Mouse (Mus musculus) small intestine, adult 2 months (tissue): ENCODE data around the gene Fbxo46.

Experiments used
- CTCF ChIP-seq: fragments of 200-500 bp; IDR thresholded peaks from 2 replicates; pipeline ENCODE4 v1.5.1; 2012; ENCODE audit warnings: low read depth, mild to moderate bottlenecking, control low read depth, inconsistent platforms, low read length, moderate library complexity, mixed read lengths; ENCODE audit not compliant: insufficient replicate concordance, insufficient read length; ENCODE audit errors: extremely low read depth
- POLR2A ChIP-seq: fragments of 200-500 bp; IDR thresholded peaks from 2 replicates; pipeline ENCODE4 v1.6.1; 2012; ENCODE audit warnings: low read depth, mild to moderate bottlenecking, control low read depth, inconsistent platforms, low read length, moderate library complexity

DNA sequence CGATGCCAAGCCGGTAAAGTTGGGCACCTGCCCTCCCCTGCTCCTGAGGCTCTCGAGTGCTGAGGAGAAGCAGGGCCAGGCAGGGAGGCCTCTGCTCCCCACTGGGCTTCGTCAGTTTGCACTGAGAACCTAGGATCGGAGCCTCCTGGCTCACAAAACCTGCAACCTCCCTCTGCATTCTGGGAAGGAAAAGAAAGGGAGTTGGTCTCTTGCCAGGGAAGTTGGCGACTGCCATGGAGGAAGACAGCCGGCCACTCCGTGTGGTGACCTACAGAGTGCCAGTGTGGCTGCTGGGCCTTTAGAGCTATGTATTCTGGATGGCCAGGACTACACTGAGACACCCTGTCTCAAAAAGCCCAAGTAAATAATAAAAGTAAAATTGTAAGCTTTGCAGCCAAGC lies 35.1 kb downstream of the Fbxo46 start:
- TF ChIP-seq CTCF (no peak), POLR2A (no peak)
